Mouse (Mus musculus) neural tube, embryonic 13.5 days (tissue): Measurements from ENCODE around the gene 6030468B19Rik. TPM values are rescaled to one million over a fixed set of nuclear protein-coding genes. Genes with fewer than 3 reads are reported as not detected.
A peak's percentile ranks its signal among the peaks of the same experiment; 100 is the strongest.
"Not testable (repeated sequence)": the region's sequence is repeated elsewhere in the genome, so short reads cannot be mapped to it uniquely, and the experiment has no call there.

ENCODE experiments used
- ATAC-seq: fragments of 200-750 bp; cut with Nextera tagmentation; 2 replicates; pipeline ENCODE4 v1.8.0; 2017; ENCODE audit warnings: low read depth, mild to moderate bottlenecking, moderate TSS enrichment, moderate library complexity
- H3K27ac ChIP-seq: fragments of 300-500 bp; sonication (generic); replicated peaks from 2 replicates; pipeline ENCODE4 v1.5.1; 2015; ENCODE audit warnings: moderate library complexity, mild to moderate bottlenecking, inconsistent platforms
- H3K27me3 ChIP-seq: fragments of 300-500 bp; sonication (generic); 2 replicates; pipeline ENCODE4 v1.6.1; 2015; ENCODE audit warnings: mild to moderate bottlenecking, inconsistent platforms
- H3K36me3 ChIP-seq: fragments of 300-500 bp; sonication (generic); 2 replicates; pipeline ENCODE4 v1.6.1; 2015; ENCODE audit warnings: mild to moderate bottlenecking, inconsistent platforms
- H3K4me1 ChIP-seq: fragments of 300-500 bp; sonication (generic); replicated peaks from 2 replicates; pipeline ENCODE4 v1.6.1; 2015; ENCODE audit warnings: inconsistent platforms
- H3K4me2 ChIP-seq: fragments of 300-500 bp; sonication (generic); 2 replicates; pipeline ENCODE4 v1.6.1; 2015; ENCODE audit warnings: inconsistent platforms, mild to moderate bottlenecking, moderate library complexity
- H3K4me3 ChIP-seq: fragments of 300-500 bp; sonication (generic); 2 replicates; pipeline ENCODE4 v1.5.1; 2015; ENCODE audit warnings: mild to moderate bottlenecking, inconsistent platforms
- H3K9ac ChIP-seq: fragments of 300-500 bp; sonication (generic); 2 replicates; pipeline ENCODE4 v1.6.1; 2015; ENCODE audit warnings: moderate library complexity, mild to moderate bottlenecking, inconsistent platforms
- H3K9me3 ChIP-seq: fragments of 300-500 bp; sonication (generic); 2 replicates; pipeline ENCODE4 v1.6.1; 2016; ENCODE audit warnings: inconsistent platforms
- WGBS: fragments of 180-500 bp; shearing (Covaris S2); methylation state at CpG from one replicate; pipeline ENCODE4 v1.1.7; 2015; 5-methylcytosine and 5-hydroxymethylcytosine counted together
- polyA plus RNA-seq: library from polyadenylated mRNA; unstranded; fragments of >200 nt; fragmentation: Nextera tagmentation; extraction: Ambion mirVana; gene quantifications from 2 replicates; pipeline ENCODE4 v1.2.1, GENCODE M21; 2015

The 6030468B19Rik gene
- polyA plus RNA-seq, 1 experiment from 2014 or later = 0.18 TPM

- no peaks in the 10 kb centered on the region for H3K9me3 ChIP-seq
- peak overlapping the region; percentile 91 for H3K4me2 ChIP-seq
- H3K4me3 ChIP-seq = peak overlapping the region; percentile 60
- H3K27ac ChIP-seq = no peak overlapping the region
- ATAC-seq = peak; percentile 78
- WGBS = under 1% methylated on average over 21 of the region's 21 CpGs
- H3K36me3 ChIP-seq = no peaks in the 10 kb centered on the region
- H3K27me3 ChIP-seq = peaks cover 24% of the 10 kb centered on the region
- H3K9ac ChIP-seq = peak overlapping the region; percentile 71
- peaks cover 21% of the 10 kb centered on the region for H3K4me1 ChIP-seq
Measured at GRCm38 (mm10) chr11:117810401-117811046, 13.1 kb downstream of the 6030468B19Rik start.

GRCm38 (mm10) chr11:117813867-117814266, 16.4 kb downstream of the 6030468B19Rik start:
- no peak overlapping the region for H3K9ac ChIP-seq
- H3K27me3 ChIP-seq = peaks cover 19% of the 10 kb centered on the region
- no peaks in the 10 kb centered on the region for H3K9me3 ChIP-seq
- WGBS = 80% methylated on average over 5 of the region's 5 CpGs
- H3K4me3 ChIP-seq = no peak overlapping the region
- no peaks in the 10 kb centered on the region for H3K36me3 ChIP-seq
- peaks cover 21% of the 10 kb centered on the region for H3K4me1 ChIP-seq
- H3K4me2 ChIP-seq = no peak overlapping the region
- H3K27ac ChIP-seq = no peak overlapping the region
- no peak for ATAC-seq

GRCm38 (mm10) chr11:117814704-117815366, 17.4 kb downstream of the 6030468B19Rik start:
- Histone ChIP-seq H3K4me2 (no peak overlapping the region), H3K27ac (no peak overlapping the region), H3K9ac (no peak overlapping the region), H3K36me3 (no peaks in the 10 kb centered on the region), H3K4me1 (peaks cover 20% of the 10 kb centered on the region), H3K4me3 (no peak overlapping the region), H3K9me3 (no peaks in the 10 kb centered on the region), H3K27me3 (peaks cover 10% of the 10 kb centered on the region)
- ATAC-seq = no peak
- WGBS = 95% methylated on average over 6 of the region's 6 CpGs

- not testable (repeated sequence) for H3K9ac ChIP-seq, H3K36me3 ChIP-seq, H3K4me3 ChIP-seq, H3K27me3 ChIP-seq, H3K27ac ChIP-seq, H3K9me3 ChIP-seq, ATAC-seq, H3K4me2 ChIP-seq, H3K4me1 ChIP-seq
- 93% methylated on average over 9 of the region's 9 CpGs for WGBS
Measured at GRCm38 (mm10) chr11:117815850-117816249, 18.4 kb downstream of the 6030468B19Rik start.

GRCm38 (mm10) chr11:117816389-117816996, 19.0 kb downstream of the 6030468B19Rik start:
- peaks cover 8% of the 10 kb centered on the region for H3K4me1 ChIP-seq
- no peak overlapping the region for H3K4me2 ChIP-seq
- 88% methylated on average over 13 of the region's 13 CpGs for WGBS
- H3K27me3 ChIP-seq = no peaks in the 10 kb centered on the region
- H3K9me3 ChIP-seq = no peaks in the 10 kb centered on the region
- no peak overlapping the region for H3K27ac ChIP-seq
- no peak overlapping the region for H3K9ac ChIP-seq
- no peak overlapping the region for H3K4me3 ChIP-seq
- ATAC-seq = no peak
- no peaks in the 10 kb centered on the region for H3K36me3 ChIP-seq

- no peak for ATAC-seq
- Histone ChIP-seq H3K27ac (no peak overlapping the region), H3K27me3 (no peaks in the 10 kb centered on the region), H3K9me3 (no peaks in the 10 kb centered on the region), H3K4me1 (peaks cover 25% of the 10 kb centered on the region), H3K4me3 (no peak overlapping the region), H3K36me3 (no peaks in the 10 kb centered on the region), H3K9ac (no peak overlapping the region), H3K4me2 (no peak overlapping the region)
- 60% methylated on average over 8 of the region's 8 CpGs for WGBS
Measured at GRCm38 (mm10) chr11:117819095-117819494, 21.6 kb downstream of the 6030468B19Rik start.

- Histone ChIP-seq H3K27ac (no peak overlapping the region), H3K36me3 (no peaks in the 10 kb centered on the region), H3K4me2 (no peak overlapping the region), H3K9ac (no peak overlapping the region), H3K4me3 (no peak overlapping the region), H3K4me1 (peaks cover 34% of the 10 kb centered on the region), H3K9me3 (no peaks in the 10 kb centered on the region), H3K27me3 (no peaks in the 10 kb centered on the region)
- ATAC-seq = no peak
- 92% methylated on average over 7 of the region's 7 CpGs for WGBS
Measured at GRCm38 (mm10) chr11:117820173-117820572, 22.7 kb downstream of the 6030468B19Rik start.

GRCm38 (mm10) chr11:117821868-117822267, 24.4 kb downstream of the 6030468B19Rik start:
- WGBS = 88% methylated on average over 9 of the region's 9 CpGs
- no peak overlapping the region for H3K4me3 ChIP-seq
- peaks cover 50% of the 10 kb centered on the region for H3K4me1 ChIP-seq
- H3K27me3 ChIP-seq = no peaks in the 10 kb centered on the region
- ATAC-seq = no peak
- no peak overlapping the region for H3K27ac ChIP-seq
- no peaks in the 10 kb centered on the region for H3K9me3 ChIP-seq
- H3K9ac ChIP-seq = no peak overlapping the region
- H3K36me3 ChIP-seq = no peaks in the 10 kb centered on the region
- no peak overlapping the region for H3K4me2 ChIP-seq

- Histone ChIP-seq H3K27ac (peak overlapping the region; percentile 33; the same call in 1 of the 2 replicates), H3K36me3 (no peaks in the 10 kb centered on the region), H3K4me1 (peaks cover 57% of the 10 kb centered on the region), H3K4me2 (no peak overlapping the region), H3K4me3 (no peak overlapping the region), H3K9me3 (no peaks in the 10 kb centered on the region), H3K9ac (no peak overlapping the region), H3K27me3 (no peaks in the 10 kb centered on the region)
- ATAC-seq = no peak
- 78% methylated on average over 7 of the region's 7 CpGs for WGBS
Measured at GRCm38 (mm10) chr11:117822728-117823241, 25.3 kb downstream of the 6030468B19Rik start.

GRCm38 (mm10) chr11:117823411-117823810, 26.0 kb downstream of the 6030468B19Rik start:
- WGBS = 97% methylated on average over 6 of the region's 6 CpGs
- Histone ChIP-seq H3K27me3 (no peaks in the 10 kb centered on the region), H3K9ac (no peak overlapping the region), H3K4me3 (no peak overlapping the region), H3K9me3 (no peaks in the 10 kb centered on the region), H3K36me3 (no peaks in the 10 kb centered on the region), H3K4me2 (no peak overlapping the region), H3K4me1 (peaks cover 63% of the 10 kb centered on the region), H3K27ac (no peak overlapping the region)
- no peak for ATAC-seq

GRCm38 (mm10) chr11:117824060-117824969, 26.9 kb downstream of the 6030468B19Rik start:
- Histone ChIP-seq H3K4me3 (peak overlapping the region; percentile 42), H3K4me2 (peak overlapping the region; percentile 75), H3K9me3 (no peaks in the 10 kb centered on the region), H3K27me3 (no peaks in the 10 kb centered on the region), H3K4me1 (peaks cover 68% of the 10 kb centered on the region), H3K27ac (no peak overlapping the region), H3K9ac (peak overlapping the region; percentile 59), H3K36me3 (no peaks in the 10 kb centered on the region)
- ATAC-seq = peak; percentile 81
- WGBS = 23% methylated on average over 23 of the region's 23 CpGs
